In the genomic region with DNA sequence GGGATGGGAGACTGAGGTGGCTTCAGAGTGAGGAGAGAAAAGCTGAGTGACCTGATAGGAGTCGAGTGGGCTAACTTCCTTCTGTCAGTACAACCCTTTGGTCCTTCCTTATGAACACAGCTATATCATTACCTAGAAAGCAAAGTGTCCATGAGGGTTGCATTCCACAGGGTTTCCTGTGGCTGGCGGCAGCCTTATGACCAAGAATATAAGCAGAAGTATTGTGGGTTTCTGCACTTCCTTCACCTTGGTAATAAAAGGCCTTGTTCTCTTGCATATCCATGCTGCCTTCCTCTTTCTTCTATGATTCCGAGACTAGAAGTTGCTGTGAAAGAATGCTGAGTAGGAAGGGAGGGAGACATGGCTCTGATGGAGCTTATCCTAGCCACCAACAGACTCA, we compare ENCODE assay signal across 1 mouse cellular context.
TF ChIP-seq lines count a peak whose summit lies in the region.

No protein-coding gene starts in this region.

TF ChIP-seq in CH12.LX, 34 proteins besides CTCF, POLR2A, EP300 and RAD21:
- TF ChIP-seq ZMIZ1 (IDR thresholded peaks at IDR 0.05; ENCODE audit: low read depth, low read length), result no peak
- no peak for TF ChIP-seq USF2 (conservative IDR thresholded peaks at IDR 0.05; ENCODE audit: low read depth, low read length)
- TF ChIP-seq GABPA (IDR thresholded peaks at IDR 0.05; ENCODE audit: insufficient replicate concordance, low read depth, low read length), result no peak
- TF ChIP-seq KAT2A (IDR thresholded peaks at IDR 0.05; ENCODE audit: insufficient replicate concordance, low read length), result no peak
- TF ChIP-seq PAX5 (IDR thresholded peaks at IDR 0.05; ENCODE audit: low read length), result no peak
- TF ChIP-seq MAX (IDR thresholded peaks at IDR 0.05; ENCODE audit: low read length), result no peak
- no peak for TF ChIP-seq MAZ (IDR thresholded peaks at IDR 0.05; ENCODE audit: low read depth, low read length)
- no peak for TF ChIP-seq MAFK (IDR thresholded peaks at IDR 0.05; ENCODE audit: insufficient replicate concordance, low read length)
- no peak for TF ChIP-seq JUND (conservative IDR thresholded peaks at IDR 0.05; ENCODE audit: low read depth, low read length)
- TF ChIP-seq MEF2A (IDR thresholded peaks at IDR 0.05; ENCODE audit: borderline replicate concordance, low read depth, low read length), result no peak
- TF ChIP-seq SIN3A (IDR thresholded peaks at IDR 0.05; ENCODE audit: low read length), result no peak
